Mouse (Mus musculus): ENCODE measurements around the gene Fam20c.

DNA sequence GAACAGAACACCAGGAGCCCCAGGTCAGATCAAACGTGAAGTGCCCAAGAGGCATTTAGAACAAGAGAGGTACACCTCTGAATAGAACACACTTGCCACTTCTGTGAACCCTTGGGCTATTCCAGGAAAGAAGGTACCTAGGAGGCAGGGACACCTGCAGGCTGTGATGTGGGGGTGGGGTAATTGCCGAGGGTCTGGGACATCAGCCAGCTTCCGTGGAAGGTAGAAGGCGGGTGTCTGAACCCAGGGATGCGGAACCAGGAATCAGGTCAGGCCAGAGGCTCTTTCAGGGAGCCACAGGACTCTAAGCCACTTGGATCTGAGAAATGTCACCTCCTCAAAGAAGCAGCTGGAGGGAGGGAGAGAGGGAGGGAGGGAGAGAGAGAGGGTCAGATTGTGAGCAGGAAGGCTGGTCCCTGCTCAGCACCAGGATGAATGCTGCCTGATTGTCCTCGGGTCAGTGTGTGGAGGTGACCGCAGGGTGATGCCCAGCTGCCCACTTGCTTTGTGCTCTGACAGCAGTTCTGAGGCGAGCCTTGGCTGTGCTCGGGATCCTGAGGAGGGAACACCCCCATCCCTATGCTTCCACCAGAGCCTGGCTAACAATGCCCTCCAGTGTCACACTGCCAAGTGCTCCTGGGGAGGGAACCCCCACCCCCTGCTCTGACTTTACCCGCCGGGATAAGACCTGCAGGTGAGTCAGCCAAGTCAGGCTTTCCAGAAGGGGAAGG, 34.3 kb downstream of the Fam20c start:
- no peak for TF ChIP-seq EP300 (IDR thresholded peaks at IDR 0.05; ENCODE audit: low read depth)
- no peak for TF ChIP-seq CTCF (IDR thresholded peaks at IDR 0.05; ENCODE audit: low read depth)

All from heart, postnatal 0 days (tissue).